8 mouse cellular contexts compared by ENCODE assay signal in genomic region chr9:15241596-15241939, GRCm38 (mm10). TPM values are rescaled to one million over a fixed set of nuclear protein-coding genes. Genes with fewer than 3 reads are reported as not detected.
DNase-seq lines count a peak whose midpoint lies in the region; ATAC-seq and TF ChIP-seq lines count a peak whose summit lies in the region.
"Had no signal": no experiment of that assay in that cellular context is flagged by ENCODE, and none has a peak within 500 bp of the region (broad histone marks: within the 10 kb centered on the region; RNA-seq: fewer than 3 reads in every experiment).

No protein-coding gene starts in this region.

- H3K4me3 ChIP-seq in cortical plate, adult 2 months (ENCODE audit: insufficient read depth, low read length) = no peak overlapping the region
- H3K4me3 ChIP-seq in intestine, embryonic 14.5 days (ENCODE audit: low read depth, low read length) = no peak overlapping the region
- H3K4me3 ChIP-seq in liver, postnatal 0 days (ENCODE audit: low read depth, low read length) = no peak overlapping the region
- peak overlapping the region; percentile 33; the same call in 1 of the 2 replicates for H3K4me3 ChIP-seq in small intestine, adult 2 months (ENCODE audit: low read depth, low read length)
- H3K4me3 ChIP-seq: heart, embryonic 13.5 days had no signal

- 41% methylated on average over 9 of the region's 9 CpGs for WGBS in intestine, embryonic 14.5 days
- 39% methylated on average over 9 of the region's 9 CpGs for WGBS in liver, postnatal 0 days (ENCODE audit: insufficient replicate concordance)
- WGBS in small intestine, adult 2 months = 26% methylated on average over 9 of the region's 9 CpGs

- H3K9ac ChIP-seq in intestine, embryonic 14.5 days (ENCODE audit: low read length) = no peak overlapping the region
- H3K9ac ChIP-seq in liver, postnatal 0 days (replicated peaks) = no peak overlapping the region
- H3K9ac ChIP-seq: heart, embryonic 13.5 days had no signal

- TF ChIP-seq POLR2A in cortical plate, adult 2 months (IDR thresholded peaks at IDR 0.05; ENCODE audit: extremely low read depth, insufficient read depth, low read length) = no peak
- TF ChIP-seq POLR2A in small intestine, adult 2 months (IDR thresholded peaks at IDR 0.05; ENCODE audit: low read depth, low read length) = no peak

- H3K27me3 ChIP-seq in intestine, embryonic 14.5 days (replicated peaks; ENCODE audit: control insufficient read depth, insufficient read depth, low read length) = no peaks in the 10 kb centered on the region
- 0 out of 2 replicates have a peak, but pooled peaks cover 14% of the 10 kb centered on the region for H3K27me3 ChIP-seq in liver, postnatal 0 days (ENCODE audit: insufficient read depth, low read length)
- no peaks in the 10 kb centered on the region for H3K27me3 ChIP-seq in small intestine, adult 2 months (ENCODE audit: control insufficient read depth, insufficient read depth, low read length)

- TF ChIP-seq EP300 in liver, postnatal 0 days (IDR thresholded peaks at IDR 0.05; ENCODE audit: low read depth) = no peak

- no peaks in the 10 kb centered on the region for H3K9me3 ChIP-seq in intestine, embryonic 14.5 days (ENCODE audit: control insufficient read depth, low read length)
- no peaks in the 10 kb centered on the region for H3K9me3 ChIP-seq in liver, postnatal 0 days (ENCODE audit: low read length)
- H3K9me3 ChIP-seq: heart, embryonic 13.5 days had no signal

- DNase-seq in layer of hippocampus, postnatal 10 days (ENCODE audit: low spot score in 2 of 2) = peak; percentile 58 to 59
- DNase-seq in layer of hippocampus, adult 8-10 months (ENCODE audit: low spot score in 2 of 2) = no peak
- peak; percentile 67 for DNase-seq in WW6 (ENCODE audit: low read depth, low spot score)
- DNase-seq in intestine, embryonic 14.5 days (ENCODE audit: low spot score) = peak; percentile 84
- DNase-seq in liver, postnatal 0 days = peak; percentile 75

- no peak overlapping the region for H3K27ac ChIP-seq in cortical plate, adult 2 months (ENCODE audit: insufficient read depth, low read length)
- no peak overlapping the region for H3K27ac ChIP-seq in intestine, embryonic 14.5 days (ENCODE audit: low read depth)
- no peak overlapping the region for H3K27ac ChIP-seq in liver, postnatal 0 days (ENCODE audit: low read depth)
- peak overlapping the region; percentile 87 for H3K27ac ChIP-seq in small intestine, adult 2 months (ENCODE audit: insufficient read depth, low read depth, low read length)
- H3K27ac ChIP-seq: heart, embryonic 13.5 days had no signal

- no peaks in the 10 kb centered on the region for H3K4me1 ChIP-seq in cortical plate, adult 2 months (ENCODE audit: control insufficient read depth, insufficient read depth, low read length)
- peaks cover 12% of the 10 kb centered on the region; the same call in 1 of the 2 replicates for H3K4me1 ChIP-seq in intestine, embryonic 14.5 days (replicated peaks; ENCODE audit: control insufficient read depth, insufficient read depth, low read length)
- H3K4me1 ChIP-seq in liver, postnatal 0 days (ENCODE audit: insufficient read depth) = no peaks in the 10 kb centered on the region
- H3K4me1 ChIP-seq in small intestine, adult 2 months (ENCODE audit: control insufficient read depth, insufficient read depth, insufficient read length, low read length) = peaks cover 43% of the 10 kb centered on the region

- ATAC-seq in intestine, embryonic 14.5 days (replicated peaks; ENCODE audit: low FRiP score, low TSS enrichment, low read depth) = no peak
- ATAC-seq in liver, postnatal 0 days = peak; percentile 46; the same call in 1 of the 2 replicates

- no peak overlapping the region for H3K4me2 ChIP-seq in intestine, embryonic 14.5 days (ENCODE audit: low read length)
- H3K4me2 ChIP-seq in liver, postnatal 0 days (ENCODE audit: low read depth, low read length) = no peak overlapping the region
- H3K4me2 ChIP-seq: heart, embryonic 13.5 days had no signal

- no peaks in the 10 kb centered on the region for H3K36me3 ChIP-seq in intestine, embryonic 14.5 days (ENCODE audit: control insufficient read depth, insufficient read depth, low read length)
- no peaks in the 10 kb centered on the region for H3K36me3 ChIP-seq in liver, postnatal 0 days (replicated peaks; ENCODE audit: insufficient read depth, low read length)
- 0 out of 2 replicates have a peak, but pooled peaks cover 2% of the 10 kb centered on the region for H3K36me3 ChIP-seq in small intestine, adult 2 months (ENCODE audit: control insufficient read depth, insufficient read depth, low read length)
- H3K36me3 ChIP-seq: heart, embryonic 13.5 days had no signal

- TF ChIP-seq CTCF in cortical plate, adult 2 months (IDR thresholded peaks at IDR 0.05; ENCODE audit: extremely low read depth, insufficient read depth, low read length) = peak; percentile 54
- peak; percentile 77 for TF ChIP-seq CTCF in liver, postnatal 0 days (IDR thresholded peaks at IDR 0.05; ENCODE audit: low read depth)
- peak; percentile 62; the same call in 1 of the 2 replicates for TF ChIP-seq CTCF in small intestine, adult 2 months (IDR thresholded peaks at IDR 0.05; ENCODE audit: extremely low read depth, insufficient read length, insufficient replicate concordance, low read depth, low read length)

RNA-seq across cellular contexts. Expression of gene Vstm5, which starts 2.7 kb away (rescaled TPM):
- total RNA-seq in layer of hippocampus, postnatal 10 days (2021) = 1 to 10 TPM; 7.0 to 7.2 TPM
- 1 to 10 TPM; 6.1 to 8.6 (median 6.3) TPM for total RNA-seq in layer of hippocampus, adult 8-10 months (2022)
- polyA plus RNA-seq in cortical plate, adult 2 months (2012; rRNA removed) = 18.7 and 18.9 TPM in 2 replicates
- polyA plus RNA-seq in intestine, embryonic 14.5 days (2014; fragmentation: Nextera tagmentation; extraction: Ambion mirVana) = 10.8 and 11.8 TPM in 2 replicates
- polyA plus RNA-seq in liver, postnatal 0 days (2015; fragmentation: Nextera tagmentation; extraction: Ambion mirVana) = 0.22 and 0.39 TPM in 2 replicates
- 26.9 and 33.1 TPM in 2 replicates for polyA plus RNA-seq in small intestine, adult 2 months (2012; rRNA removed)

RNA-seq across cellular contexts. Expression of gene Med17, which starts 38.2 kb away (rescaled TPM):
- 10 to 100 TPM; 29.5 to 33.3 TPM for total RNA-seq in layer of hippocampus, postnatal 10 days (2021)
- total RNA-seq in layer of hippocampus, adult 8-10 months (2022) = 10 to 100 TPM; 38.4 to 41.2 (median 39.5) TPM
- 38.0 and 41.9 TPM in 2 replicates for polyA plus RNA-seq in cortical plate, adult 2 months (2012; rRNA removed)
- polyA plus RNA-seq in intestine, embryonic 14.5 days (2014; fragmentation: Nextera tagmentation; extraction: Ambion mirVana) = 38.6 and 40.8 TPM in 2 replicates
- 12.3 and 13.6 TPM in 2 replicates for polyA plus RNA-seq in liver, postnatal 0 days (2015; fragmentation: Nextera tagmentation; extraction: Ambion mirVana)
- 13.7 and 22.5 TPM in 2 replicates for polyA plus RNA-seq in small intestine, adult 2 months (2012; rRNA removed)

Comparison
In these comparisons a context has a peak if more than half of its experiments do, and no peak if none do; other contexts are left out.
1. DNase-seq: peak in layer of hippocampus, postnatal 10 days (2 of 2), WW6 (single experiment), intestine, embryonic 14.5 days (single experiment) and liver, postnatal 0 days (single experiment); none in layer of hippocampus, adult 8-10 months (0 of 2).
2. Peak in every context shown above with its lines, with median percentiles within 50 percentile points of each other: CTCF ChIP-seq.